Mouse (Mus musculus): ENCODE results near the gene Map3k7. TPM values are rescaled to one million over a fixed set of nuclear protein-coding genes. Genes with fewer than 3 reads are reported as not detected.
"Not testable (repeated sequence)": the region's sequence is repeated elsewhere in the genome, so short reads cannot be mapped to it uniquely, and the experiment has no call there.

The Map3k7 gene
- polyA plus RNA-seq, 1 experiment from 2014 or later: 53.2 TPM

GRCm38 (mm10) chr4:31993865-31994264 is 30.0 kb downstream of the Map3k7 start:
- Histone ChIP-seq H3K4me1 (no peaks in the 10 kb centered on the region), H3K4me3 (no peak overlapping the region), H3K9me3 (no peaks in the 10 kb centered on the region), H3K4me2 (replicated peaks) (no peak overlapping the region), H3K27ac (no peak overlapping the region), H3K27me3 (no peaks in the 10 kb centered on the region), H3K9ac (no peak overlapping the region), H3K36me3 (peaks cover 47% of the 10 kb centered on the region)
- 52% methylated on average over 1 of the region's 1 CpGs for WGBS
- ATAC-seq (ENCODE audit: insufficient number of reproducible peaks, insufficient read depth, low FRiP score, low TSS enrichment): no peak

GRCm38 (mm10) chr4:32001498-32001897 is 37.6 kb downstream of the Map3k7 start:
- ATAC-seq (ENCODE audit: insufficient number of reproducible peaks, insufficient read depth, low FRiP score, low TSS enrichment): no peak
- peaks cover 40% of the 10 kb centered on the region for H3K36me3 ChIP-seq
- WGBS: 79% methylated on average over 3 of the region's 3 CpGs

GRCm38 (mm10) chr4:32004773-32005591 is 41.1 kb downstream of the Map3k7 start:
- Histone ChIP-seq H3K27ac (no peak overlapping the region), H3K4me1 (no peaks in the 10 kb centered on the region), H3K4me3 (no peak overlapping the region), H3K9ac (no peak overlapping the region), H3K36me3 (peaks cover 37% of the 10 kb centered on the region), H3K4me2 (replicated peaks) (no peak overlapping the region), H3K9me3 (no peaks in the 10 kb centered on the region), H3K27me3 (no peaks in the 10 kb centered on the region)
- no peak for ATAC-seq (ENCODE audit: insufficient number of reproducible peaks, insufficient read depth, low FRiP score, low TSS enrichment)
- 93% methylated on average over 6 of the region's 6 CpGs for WGBS

More at GRCm38 (mm10) chr4:32001498-32001897, 37.6 kb downstream of the Map3k7 start:
- Histone ChIP-seq H3K9ac (no peak overlapping the region), H3K9me3 (no peaks in the 10 kb centered on the region), H3K4me2 (replicated peaks) (no peak overlapping the region), H3K4me3 (no peak overlapping the region), H3K4me1 (no peaks in the 10 kb centered on the region), H3K27me3 (no peaks in the 10 kb centered on the region), H3K27ac (no peak overlapping the region)

- Histone ChIP-seq H3K9ac (no peak overlapping the region), H3K27me3 (no peaks in the 10 kb centered on the region), H3K4me2 (replicated peaks) (no peak overlapping the region), H3K27ac (no peak overlapping the region), H3K36me3 (peaks cover 46% of the 10 kb centered on the region), H3K4me3 (no peak overlapping the region), H3K4me1 (no peaks in the 10 kb centered on the region), H3K9me3 (no peaks in the 10 kb centered on the region)
- 73% methylated on average over 3 of the region's 3 CpGs for WGBS
- ATAC-seq (ENCODE audit: insufficient number of reproducible peaks, insufficient read depth, low FRiP score, low TSS enrichment): no peak
These were observed 43.3 kb downstream of the Map3k7 start for GRCm38 (mm10) chr4:32007174-32007573.

GRCm38 (mm10) chr4:32008095-32008494 is 44.2 kb downstream of the Map3k7 start:
- no peaks in the 10 kb centered on the region for H3K9me3 ChIP-seq
- 84% methylated on average over 4 of the region's 4 CpGs for WGBS
- peaks cover 54% of the 10 kb centered on the region for H3K36me3 ChIP-seq
- H3K9ac ChIP-seq: no peak overlapping the region
- no peak for ATAC-seq (ENCODE audit: insufficient number of reproducible peaks, insufficient read depth, low FRiP score, low TSS enrichment)
- no peaks in the 10 kb centered on the region for H3K27me3 ChIP-seq
- H3K4me1 ChIP-seq: no peaks in the 10 kb centered on the region
- no peak overlapping the region for H3K4me2 ChIP-seq (replicated peaks)
- H3K27ac ChIP-seq: no peak overlapping the region
- H3K4me3 ChIP-seq: no peak overlapping the region

- H3K9me3 ChIP-seq: no peaks in the 10 kb centered on the region
- no peak overlapping the region for H3K9ac ChIP-seq
- H3K4me3 ChIP-seq: no peak overlapping the region
- H3K27ac ChIP-seq: no peak overlapping the region
- no peak for ATAC-seq (ENCODE audit: insufficient number of reproducible peaks, insufficient read depth, low FRiP score, low TSS enrichment)
- H3K4me2 ChIP-seq (replicated peaks): no peak overlapping the region
- H3K4me1 ChIP-seq: no peaks in the 10 kb centered on the region
- H3K36me3 ChIP-seq: peaks cover 51% of the 10 kb centered on the region
- H3K27me3 ChIP-seq: no peaks in the 10 kb centered on the region
- WGBS: 87% methylated on average over 5 of the region's 5 CpGs
These were observed 46.9 kb downstream of the Map3k7 start for GRCm38 (mm10) chr4:32010808-32011207.

GRCm38 (mm10) chr4:32011218-32011973 is 47.5 kb downstream of the Map3k7 start:
- Histone ChIP-seq H3K27me3 (no peaks in the 10 kb centered on the region), H3K4me1 (no peaks in the 10 kb centered on the region), H3K36me3 (peaks cover 57% of the 10 kb centered on the region), H3K4me3 (no peak overlapping the region), H3K27ac (no peak overlapping the region), H3K9me3 (no peaks in the 10 kb centered on the region), H3K9ac (no peak overlapping the region), H3K4me2 (replicated peaks) (no peak overlapping the region)
- ATAC-seq (ENCODE audit: insufficient number of reproducible peaks, insufficient read depth, low FRiP score, low TSS enrichment): no peak
- WGBS: 95% methylated on average over 6 of the region's 6 CpGs

DNA sequence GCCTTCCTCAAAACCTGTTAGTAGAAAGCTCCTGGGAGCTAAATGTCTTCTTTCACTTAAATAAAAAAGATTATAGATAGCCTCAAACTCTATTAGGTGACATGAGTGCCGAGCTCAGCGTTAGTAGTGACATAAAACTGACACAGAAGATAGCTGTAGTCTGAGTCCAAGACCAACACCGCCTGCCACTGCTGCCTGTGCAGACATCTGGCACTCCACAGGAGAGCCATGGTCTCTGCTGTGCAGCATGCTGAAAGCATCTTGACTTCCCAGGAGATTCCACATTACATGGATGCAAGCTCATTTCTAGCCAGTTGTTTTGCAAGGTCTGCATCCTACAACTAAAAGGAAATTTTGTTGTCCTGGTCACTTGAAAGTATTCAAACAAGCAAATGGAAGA is 57.2 kb downstream of the Map3k7 start:
- no peak overlapping the region for H3K4me2 ChIP-seq (replicated peaks)
- H3K36me3 ChIP-seq: peaks cover 52% of the 10 kb centered on the region
- ATAC-seq (ENCODE audit: insufficient number of reproducible peaks, insufficient read depth, low FRiP score, low TSS enrichment): no peak
- no peak overlapping the region for H3K4me3 ChIP-seq
- H3K9ac ChIP-seq: no peak overlapping the region
- no peaks in the 10 kb centered on the region for H3K27me3 ChIP-seq
- H3K9me3 ChIP-seq: no peaks in the 10 kb centered on the region
- H3K27ac ChIP-seq: no peak overlapping the region
- no peaks in the 10 kb centered on the region for H3K4me1 ChIP-seq
- 86% methylated on average over 3 of the region's 3 CpGs for WGBS

DNA sequence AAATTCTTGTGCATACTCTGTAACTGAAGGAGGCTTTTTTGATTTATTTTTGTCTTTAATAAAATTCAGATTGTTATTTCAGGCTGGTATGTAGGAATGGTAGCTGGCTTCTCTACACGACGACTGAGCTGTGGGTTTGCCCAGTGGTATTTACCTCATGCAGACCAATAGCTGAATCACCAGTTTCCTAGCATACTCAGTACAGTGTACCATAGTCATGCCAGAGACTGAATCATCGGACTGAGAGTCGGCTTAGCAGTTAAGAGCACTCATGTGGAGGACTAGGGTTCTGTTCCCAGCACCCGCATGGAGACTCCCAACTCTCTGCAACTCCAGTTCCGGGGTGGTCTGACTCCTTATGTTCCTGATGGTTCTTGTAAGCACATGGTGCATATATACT is 58.4 kb downstream of the Map3k7 start:
- Histone ChIP-seq H3K9me3 (no peaks in the 10 kb centered on the region), H3K36me3 (peaks cover 41% of the 10 kb centered on the region), H3K4me2 (replicated peaks) (no peak overlapping the region), H3K4me1 (no peaks in the 10 kb centered on the region), H3K4me3 (no peak overlapping the region), H3K27ac (no peak overlapping the region), H3K9ac (no peak overlapping the region), H3K27me3 (no peaks in the 10 kb centered on the region)
- 89% methylated on average over 6 of the region's 6 CpGs for WGBS
- no peak for ATAC-seq (ENCODE audit: insufficient number of reproducible peaks, insufficient read depth, low FRiP score, low TSS enrichment)

- H3K9ac ChIP-seq; ATAC-seq (ENCODE audit: insufficient number of reproducible peaks, insufficient read depth, low FRiP score, low TSS enrichment); H3K4me2 ChIP-seq (replicated peaks); H3K9me3 ChIP-seq; H3K4me1 ChIP-seq; H3K4me3 ChIP-seq; H3K27me3 ChIP-seq; H3K27ac ChIP-seq: not testable (repeated sequence)
- H3K36me3 ChIP-seq: peaks cover 27% of the 10 kb centered on the region
- 67% methylated on average over 2 of the region's 2 CpGs for WGBS
These were observed 60.3 kb downstream of the Map3k7 start for GRCm38 (mm10) chr4:32024170-32024569.

GRCm38 (mm10) chr4:32025105-32025504 is 61.2 kb downstream of the Map3k7 start:
- no peaks in the 10 kb centered on the region for H3K9me3 ChIP-seq
- peaks cover 19% of the 10 kb centered on the region for H3K36me3 ChIP-seq
- ATAC-seq (ENCODE audit: insufficient number of reproducible peaks, insufficient read depth, low FRiP score, low TSS enrichment): no peak
- no peak overlapping the region for H3K4me3 ChIP-seq
- no peak overlapping the region for H3K4me2 ChIP-seq (replicated peaks)
- H3K4me1 ChIP-seq: no peaks in the 10 kb centered on the region
- no peaks in the 10 kb centered on the region for H3K27me3 ChIP-seq
- WGBS: 70% methylated on average over 2 of the region's 2 CpGs
- H3K9ac ChIP-seq: no peak overlapping the region
- no peak overlapping the region for H3K27ac ChIP-seq

DNA sequence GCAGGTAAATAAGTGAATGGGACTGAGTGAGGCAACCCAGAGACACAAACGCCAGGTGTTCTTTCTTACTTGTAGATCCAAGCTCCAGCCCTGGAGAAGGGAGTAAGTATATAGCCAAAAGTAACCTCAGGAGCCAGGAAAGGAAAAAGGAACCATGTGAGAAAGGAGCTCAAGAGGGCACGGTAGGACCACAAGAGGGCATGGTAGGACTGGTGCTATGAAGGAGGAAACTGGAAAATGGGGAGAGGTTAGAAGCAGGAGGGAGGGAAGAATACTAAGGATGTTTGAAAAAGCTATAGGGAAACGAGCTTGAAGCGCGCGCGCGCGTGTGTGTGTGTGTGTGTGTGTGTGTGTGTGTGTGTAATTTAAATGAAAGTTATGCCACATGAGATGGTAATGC is 63.2 kb downstream of the Map3k7 start:
- ATAC-seq (ENCODE audit: insufficient number of reproducible peaks, insufficient read depth, low FRiP score, low TSS enrichment): no peak
- Histone ChIP-seq H3K9ac (no peak overlapping the region), H3K27me3 (no peaks in the 10 kb centered on the region), H3K4me1 (no peaks in the 10 kb centered on the region), H3K27ac (no peak overlapping the region), H3K4me3 (no peak overlapping the region), H3K4me2 (replicated peaks) (no peak overlapping the region), H3K36me3 (peaks cover 8% of the 10 kb centered on the region), H3K9me3 (no peaks in the 10 kb centered on the region)
- 91% methylated on average over 9 of the region's 9 CpGs for WGBS
